In the genomic region with DNA sequence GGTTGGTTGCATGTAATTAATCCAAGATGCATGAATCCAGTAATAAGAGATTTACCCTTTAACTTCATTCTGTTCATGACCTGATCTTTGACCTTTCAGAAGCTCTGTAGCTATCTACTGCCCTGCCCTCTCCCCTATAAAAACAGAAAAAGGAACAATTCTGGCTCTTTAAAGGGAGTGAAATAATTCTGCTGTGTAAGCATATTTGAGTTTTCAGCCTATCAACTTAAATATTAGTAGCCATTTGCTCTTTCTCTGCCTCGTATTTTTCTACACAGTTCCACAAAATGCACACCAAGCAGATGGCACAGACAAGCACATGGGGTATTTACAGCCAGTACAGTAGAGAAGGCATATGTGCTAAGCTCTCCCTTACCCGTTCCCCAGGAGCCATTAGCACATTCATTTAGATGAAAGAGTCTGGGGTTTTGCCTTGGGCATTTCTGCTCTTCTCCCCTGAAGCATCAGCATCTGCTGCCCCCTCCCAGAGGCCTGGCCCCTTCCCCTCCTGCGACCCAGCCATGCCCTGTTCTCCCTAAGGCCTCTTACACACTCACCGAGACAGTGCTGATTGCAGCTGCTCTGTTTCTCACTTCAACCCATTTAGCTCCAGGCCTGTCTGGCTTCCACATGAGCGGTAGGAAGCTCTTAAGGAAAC, we compare ENCODE assay signal across 12 mouse cellular contexts. TPM values are rescaled to one million over a fixed set of nuclear protein-coding genes. Genes with fewer than 3 reads are reported as not detected.
DNase-seq lines count a peak whose midpoint lies in the region; ATAC-seq lines count a peak whose summit lies in the region.
"Had no signal": no experiment of that assay in that cellular context is flagged by ENCODE, and none has a peak within 500 bp of the region (broad histone marks: within the 10 kb centered on the region; RNA-seq: fewer than 3 reads in every experiment).

No protein-coding gene starts in this region.

- 22% methylated on average over 5 of the region's 5 CpGs for WGBS in embryonic facial prominence, embryonic 14.5 days
- WGBS in hindbrain, embryonic 14.5 days: 26% methylated on average over 5 of the region's 5 CpGs
- 25% methylated on average over 5 of the region's 5 CpGs for WGBS in neural tube, embryonic 12.5 days
- 28% methylated on average over 5 of the region's 5 CpGs for WGBS in heart, embryonic 11.5 days (ENCODE audit: insufficient replicate concordance)

- H3K4me2 ChIP-seq in embryonic facial prominence, embryonic 14.5 days (ENCODE audit: low read depth, low read length): no peak overlapping the region
- no peak overlapping the region for H3K4me2 ChIP-seq in hindbrain, embryonic 14.5 days (replicated peaks)
- no peak overlapping the region for H3K4me2 ChIP-seq in neural tube, embryonic 12.5 days (replicated peaks)
- H3K4me2 ChIP-seq in heart, embryonic 11.5 days: no peak overlapping the region
- H3K4me2 ChIP-seq: lung, embryonic 14.5 days had no signal

- H3K9me3 ChIP-seq in embryonic facial prominence, embryonic 14.5 days (ENCODE audit: control insufficient read depth, low read length): no peaks in the 10 kb centered on the region
- no peaks in the 10 kb centered on the region for H3K9me3 ChIP-seq in hindbrain, embryonic 14.5 days (ENCODE audit: control insufficient read depth, low read length)
- no peaks in the 10 kb centered on the region for H3K9me3 ChIP-seq in neural tube, embryonic 12.5 days
- no peaks in the 10 kb centered on the region for H3K9me3 ChIP-seq in heart, embryonic 11.5 days (replicated peaks; ENCODE audit: control insufficient read depth, low read length)

- H3K36me3 ChIP-seq in embryonic facial prominence, embryonic 14.5 days (ENCODE audit: control insufficient read depth, insufficient read depth, low read length): no peaks in the 10 kb centered on the region
- H3K36me3 ChIP-seq in hindbrain, embryonic 14.5 days (replicated peaks; ENCODE audit: control insufficient read depth, insufficient read depth): no peaks in the 10 kb centered on the region
- no peaks in the 10 kb centered on the region; the same call in 1 of the 2 replicates for H3K36me3 ChIP-seq in neural tube, embryonic 12.5 days
- H3K36me3 ChIP-seq in heart, embryonic 11.5 days (ENCODE audit: control insufficient read depth, insufficient read depth, low read length): no peaks in the 10 kb centered on the region

- ATAC-seq in embryonic facial prominence, embryonic 14.5 days (ENCODE audit: low read depth): no peak
- ATAC-seq in hindbrain, embryonic 14.5 days (ENCODE audit: low FRiP score): peak; percentile 73
- ATAC-seq in neural tube, embryonic 12.5 days (ENCODE audit: low FRiP score, low read depth): peak; percentile 87
- no peak for ATAC-seq in erythroid progenitor cell, adult 5-6 weeks (replicated peaks; ENCODE audit: low FRiP score, poor library complexity, severe bottlenecking)
- no peak for ATAC-seq in heart, embryonic 11.5 days (replicated peaks; ENCODE audit: insufficient number of reproducible peaks, low FRiP score, low TSS enrichment)

- H3K9ac ChIP-seq in embryonic facial prominence, embryonic 14.5 days (ENCODE audit: low read depth, low read length): no peak overlapping the region
- H3K9ac ChIP-seq in hindbrain, embryonic 14.5 days: no peak overlapping the region
- no peak overlapping the region for H3K9ac ChIP-seq in neural tube, embryonic 12.5 days
- no peak overlapping the region for H3K9ac ChIP-seq in heart, embryonic 11.5 days (ENCODE audit: low read depth, low read length)
- H3K9ac ChIP-seq: lung, embryonic 14.5 days had no signal

- peak; percentile 50 to 75 for DNase-seq in layer of hippocampus, adult 18-20 months (ENCODE audit: low spot score in 2 of 2)
- no peak for DNase-seq in layer of hippocampus, adult 9-10 months (ENCODE audit: low spot score)
- DNase-seq in embryonic facial prominence, embryonic 14.5 days (ENCODE audit: low spot score): no peak
- DNase-seq in hindbrain, embryonic 14.5 days (ENCODE audit: low spot score): no peak
- DNase-seq in spleen, postnatal 14 days (ENCODE audit: low spot score in 2 of 2): no peak
- DNase-seq: kidney, adult 8-10 months; lung, embryonic 14.5 days; thymus, postnatal 36 days had no signal

- H3K4me1 ChIP-seq in embryonic facial prominence, embryonic 14.5 days (ENCODE audit: control insufficient read depth, insufficient read depth, low read length): peaks cover 5% of the 10 kb centered on the region; the same call in 1 of the 2 replicates
- H3K4me1 ChIP-seq in hindbrain, embryonic 14.5 days (replicated peaks; ENCODE audit: control insufficient read depth, insufficient read depth, low read length): peaks cover 36% of the 10 kb centered on the region
- peaks cover 47% of the 10 kb centered on the region for H3K4me1 ChIP-seq in neural tube, embryonic 12.5 days
- H3K4me1 ChIP-seq in heart, embryonic 11.5 days (ENCODE audit: control insufficient read depth, insufficient read depth, low read length): peaks cover 7% of the 10 kb centered on the region; the same call in 1 of the 2 replicates

- H3K27me3 ChIP-seq in embryonic facial prominence, embryonic 14.5 days (replicated peaks; ENCODE audit: control insufficient read depth, insufficient read depth, low read length): no peaks in the 10 kb centered on the region
- H3K27me3 ChIP-seq in hindbrain, embryonic 14.5 days (ENCODE audit: control insufficient read depth, insufficient read depth, low read length): no peaks in the 10 kb centered on the region
- H3K27me3 ChIP-seq in neural tube, embryonic 12.5 days (replicated peaks): no peaks in the 10 kb centered on the region
- H3K27me3 ChIP-seq in heart, embryonic 11.5 days (ENCODE audit: control insufficient read depth, insufficient read depth, low read length): no peaks in the 10 kb centered on the region

- peak overlapping the region; percentile 12; the same call in 1 of the 2 replicates for H3K27ac ChIP-seq in embryonic facial prominence, embryonic 14.5 days (replicated peaks; ENCODE audit: low read depth, low read length)
- peak overlapping the region; percentile 56 for H3K27ac ChIP-seq in hindbrain, embryonic 14.5 days
- H3K27ac ChIP-seq in neural tube, embryonic 12.5 days: peak overlapping the region; percentile 38; the same call in 1 of the 2 replicates
- H3K27ac ChIP-seq in heart, embryonic 11.5 days (ENCODE audit: low read depth, low read length): no peak overlapping the region

- H3K4me3 ChIP-seq in embryonic facial prominence, embryonic 14.5 days (ENCODE audit: low read depth, low read length): no peak overlapping the region
- no peak overlapping the region for H3K4me3 ChIP-seq in hindbrain, embryonic 14.5 days (replicated peaks; ENCODE audit: low read length)
- no peak overlapping the region for H3K4me3 ChIP-seq in neural tube, embryonic 12.5 days
- H3K4me3 ChIP-seq in heart, embryonic 11.5 days (ENCODE audit: low read depth, low read length): no peak overlapping the region
- H3K4me3 ChIP-seq: myocyte had no signal

RNA-seq across cellular contexts. Expression of gene Fyn, which starts 58.3 kb away (rescaled TPM):
- total RNA-seq in layer of hippocampus, adult 18-20 months (2021): 100 to 1,000 TPM; 115 to 118 TPM
- 51.9 and 60.8 TPM in 2 replicates for polyA plus RNA-seq in embryonic facial prominence, embryonic 14.5 days (2014; fragmentation: Nextera tagmentation; extraction: Ambion mirVana)
- 105 and 112 TPM in 2 replicates for polyA plus RNA-seq in hindbrain, embryonic 14.5 days (2014; fragmentation: Nextera tagmentation; extraction: Ambion mirVana)
- 72.4 and 79.8 TPM in 2 replicates for polyA plus RNA-seq in neural tube, embryonic 12.5 days (2016; fragmentation: Nextera tagmentation; extraction: Ambion mirVana)
- total RNA-seq in erythroid progenitor cell, adult 5-6 weeks (2015; ENCODE audit: low replicate concordance): 6.1 and 6.3 TPM in 2 replicates
- total RNA-seq in erythroid progenitor cell, adult 5-6 weeks (2017; ENCODE audit: low replicate concordance): 1.4 and 8.5 TPM in 2 replicates
- 17.2 and 17.9 TPM in 2 replicates for polyA plus RNA-seq in heart, embryonic 11.5 days (2014; fragmentation: Nextera tagmentation; extraction: Ambion mirVana)

Comparison
In these comparisons a context has a peak if more than half of its experiments do, and no peak if none do; other contexts are left out.
1. DNase-seq: peak in layer of hippocampus, adult 18-20 months (2 of 2); none in layer of hippocampus, adult 9-10 months (single experiment), embryonic facial prominence, embryonic 14.5 days (single experiment), hindbrain, embryonic 14.5 days (single experiment) and spleen, postnatal 14 days (0 of 2).
2. ATAC-seq: peak in hindbrain, embryonic 14.5 days (single experiment) and neural tube, embryonic 12.5 days (single experiment); none in embryonic facial prominence, embryonic 14.5 days (single experiment), erythroid progenitor cell, adult 5-6 weeks (single experiment) and heart, embryonic 11.5 days (single experiment).